Mouse (Mus musculus): ENCODE measurements around the gene Slc24a1.

DNA sequence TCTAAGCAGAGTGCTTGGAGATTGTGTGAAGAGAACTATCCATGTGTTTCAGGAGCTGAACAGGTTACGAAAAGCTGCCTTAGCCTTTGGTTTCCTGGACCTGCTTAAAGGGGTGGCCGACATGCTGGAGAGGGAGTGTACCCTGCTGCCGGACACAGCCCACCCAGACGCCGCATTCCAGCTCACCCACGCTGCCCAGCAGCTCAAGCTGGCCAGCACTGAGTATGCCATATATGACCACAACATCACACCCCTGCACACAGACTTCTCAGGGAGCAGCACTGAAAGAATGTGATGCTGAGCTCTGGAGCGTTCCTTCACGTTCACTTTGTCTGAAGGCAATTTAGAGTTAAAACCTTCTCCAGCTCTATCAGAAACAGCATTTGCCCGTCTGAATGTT is 34.4 kb upstream of the Slc24a1 start:
- TF ChIP-seq CTCF (IDR thresholded peaks at IDR 0.05; ENCODE audit: borderline replicate concordance, control insufficient read depth, extremely low read depth, insufficient read depth, low read length, poor library complexity) (no peak), POLR2A (IDR thresholded peaks at IDR 0.05; ENCODE audit: control insufficient read depth, extremely low read depth, insufficient read depth, low read length, poor library complexity) (no peak)
